21 mouse cellular contexts compared by ENCODE assay signal in genomic region chr12:117162180-117162579, GRCm38 (mm10).
DNase-seq lines count a peak whose midpoint lies in the region; ATAC-seq and TF ChIP-seq lines count a peak whose summit lies in the region.
"Had no signal": no experiment of that assay in that cellular context is flagged by ENCODE, and none has a peak within 500 bp of the region (broad histone marks: within the 10 kb centered on the region; RNA-seq: fewer than 3 reads in every experiment).

No protein-coding gene starts in this region.

- 0 out of 2 replicates have a peak overlapping the region, but pooled peaks have one; percentile 13 for H3K9ac ChIP-seq in midbrain, postnatal 0 days (replicated peaks; ENCODE audit: low read length, poor library complexity, severe bottlenecking)
- H3K9ac ChIP-seq: embryonic facial prominence, embryonic 12.5 days; limb, embryonic 12.5 days; liver, embryonic 12.5 days; neural tube, embryonic 12.5 days had no signal

- intact Hi-C loops in heart, postnatal 36 days (cut with DNase I), result no loop called here

- no peaks in the 10 kb centered on the region for H3K27me3 ChIP-seq in midbrain, postnatal 0 days (ENCODE audit: insufficient read depth, low read length)

- DNase-seq in layer of hippocampus, adult 2 months (ENCODE audit: low spot score in 2 of 2), result no peak
- DNase-seq in layer of hippocampus, postnatal 25 days (ENCODE audit: extremely low spot score in 1 of 2, low spot score in 1 of 2), result no peak
- peak; percentile 2 for DNase-seq in NIH3T3 (ENCODE audit: low read depth)
- no peak for DNase-seq in midbrain, postnatal 0 days (ENCODE audit: low spot score)
- DNase-seq in kidney, postnatal 10 days, result no peak
- no peak for DNase-seq in heart, postnatal 36 days
- DNase-seq: adrenal gland, postnatal 36 days; cerebellum, adult 2 months; gastrocnemius, postnatal 10 days; heart, adult 2 months; heart, postnatal 4 days; kidney, adult 8-10 months; kidney, postnatal 25 days; lung, adult 2 months; right cerebral cortex, postnatal 4 days had no signal

- peaks cover 4% of the 10 kb centered on the region; the same call in 1 of the 2 replicates for H3K36me3 ChIP-seq in midbrain, postnatal 0 days (ENCODE audit: insufficient read depth, low read length)
- H3K36me3 ChIP-seq: embryonic facial prominence, embryonic 12.5 days; limb, embryonic 12.5 days; liver, embryonic 12.5 days; neural tube, embryonic 12.5 days had no signal

- TF ChIP-seq CTCF in layer of hippocampus, adult 2 months (conservative IDR thresholded peaks at IDR 0.05), result no peak
- no peak for TF ChIP-seq CTCF in midbrain, postnatal 0 days (IDR thresholded peaks at IDR 0.05)

- peak overlapping the region; percentile 53; the same call in 1 of the 2 replicates for H3K27ac ChIP-seq in layer of hippocampus, adult 2 months
- H3K27ac ChIP-seq in midbrain, postnatal 0 days (ENCODE audit: low read depth, low read length), result no peak overlapping the region
- H3K27ac ChIP-seq: embryonic facial prominence, embryonic 12.5 days; heart, adult 2 months; limb, embryonic 12.5 days; liver, embryonic 12.5 days; neural tube, embryonic 12.5 days; stomach, postnatal 0 days had no signal

- H3K9me3 ChIP-seq in midbrain, postnatal 0 days (ENCODE audit: low read length), result no peaks in the 10 kb centered on the region
- H3K9me3 ChIP-seq: embryonic facial prominence, embryonic 12.5 days; limb, embryonic 12.5 days; liver, embryonic 12.5 days; neural tube, embryonic 12.5 days had no signal

- WGBS in midbrain, postnatal 0 days, result 50% methylated on average over 3 of the region's 3 CpGs

- peak overlapping the region; percentile 22; the same call in 1 of the 2 replicates for H3K4me2 ChIP-seq in midbrain, postnatal 0 days (ENCODE audit: low read depth, low read length, poor library complexity, severe bottlenecking)
- H3K4me2 ChIP-seq: embryonic facial prominence, embryonic 12.5 days; limb, embryonic 12.5 days; liver, embryonic 12.5 days; neural tube, embryonic 12.5 days had no signal

- ATAC-seq in granulocyte monocyte progenitor cell, adult 5-6 weeks (replicated peaks; ENCODE audit: poor library complexity, severe bottlenecking), result peak; percentile 50
- no peak for ATAC-seq in midbrain, postnatal 0 days (ENCODE audit: low FRiP score)
- ATAC-seq: liver, embryonic 12.5 days had no signal

- H3K4me3 ChIP-seq in layer of hippocampus, adult 2 months, result no peak overlapping the region
- no peak overlapping the region for H3K4me3 ChIP-seq in midbrain, postnatal 0 days (ENCODE audit: low read depth, low read length)
- H3K4me3 ChIP-seq: embryonic facial prominence, embryonic 12.5 days; heart, adult 2 months; limb, embryonic 12.5 days; liver, embryonic 12.5 days; neural tube, embryonic 12.5 days had no signal

- peaks cover 23% of the 10 kb centered on the region for H3K4me1 ChIP-seq in midbrain, postnatal 0 days (ENCODE audit: insufficient read depth, low read length)
- H3K4me1 ChIP-seq: liver, embryonic 12.5 days had no signal
